Mouse (Mus musculus) bone marrow macrophage, adult 2 months (primary cell): ENCODE measurements around the gene Clec14a.

Experiments
- CTCF ChIP-seq: IDR thresholded peaks from 2 replicates; pipeline ENCODE4 v1.5.1; 2012; ENCODE audit warnings: low read depth, mild to moderate bottlenecking, low read length, moderate library complexity
- POLR2A ChIP-seq: IDR thresholded peaks from 2 replicates; pipeline ENCODE4 v1.6.1; 2012; ENCODE audit warnings: mild to moderate bottlenecking, low read depth, low read length, borderline replicate concordance

- TF ChIP-seq POLR2A (no peak), CTCF (no peak)
Measured at GRCm38 (mm10) chr12:58251901-58252300, 17.2 kb downstream of the Clec14a start.
